Mouse (Mus musculus) hematopoietic stem cell, adult 5-6 weeks (primary cell): ENCODE data around the gene Rtn4rl1. TPM values are rescaled to one million over a fixed set of nuclear protein-coding genes. Genes with fewer than 3 reads are reported as not detected.

Experiments
- ATAC-seq, 2 experiments: fragments of 125-278 bp in 1 of 2; replicated peaks in 1 of 2; 2 replicates each; pipeline ENCODE4 v1.8.0; 2016 to 2017; ENCODE audit warnings: inconsistent platforms in 2 of 2, mild to moderate bottlenecking in 2 of 2, moderate number of reproducible peaks in 2 of 2, low read depth in 1 of 2, moderate TSS enrichment in 1 of 2; ENCODE audit not compliant: low FRiP score in 2 of 2, poor library complexity in 2 of 2, severe bottlenecking in 2 of 2, insufficient read depth in 1 of 2, low TSS enrichment in 1 of 2
- total RNA-seq: library from RNA; stranded (forward); fragments of 172-1452, 232-1000 nt; gene quantifications from 2 replicates; pipeline ENCODE4 v1.2.3, GENCODE M21; 2017

The Rtn4rl1 gene
- total RNA-seq, 1 experiment from 2014 or later, result 0.84 TPM

- ATAC-seq, result no peak
These were observed 58.0 kb downstream of the Rtn4rl1 start for GRCm38 (mm10) chr11:75251557-75252070.

- ATAC-seq, result peak; percentile 52 to 68; a peak in 3 of 4 replicates
These were observed 60.8 kb downstream of the Rtn4rl1 start for GRCm38 (mm10) chr11:75254252-75254912.

DNA sequence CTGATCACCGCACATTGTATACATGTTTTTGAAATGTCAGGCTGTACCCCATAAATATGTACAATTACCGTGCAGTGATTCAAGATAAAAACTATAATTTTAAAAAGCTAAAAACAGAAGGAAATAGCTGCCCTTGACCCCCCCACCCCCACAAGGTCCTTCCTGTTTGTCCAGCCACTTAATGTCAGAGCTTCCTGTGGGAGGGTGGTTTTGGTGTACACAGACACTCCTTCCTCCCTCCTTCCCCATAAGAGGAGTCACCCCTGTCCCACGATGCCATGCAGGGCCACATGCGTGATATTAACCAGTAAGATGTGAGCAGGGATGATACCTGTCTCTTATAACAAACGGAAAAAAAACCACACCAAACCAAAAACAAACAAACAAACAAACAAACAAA, 61.7 kb downstream of the Rtn4rl1 start:
- peak in 1 of 2 experiments; percentile 51; a peak in 1 of 4 replicates for ATAC-seq

GRCm38 (mm10) chr11:75257056-75257648, 63.6 kb downstream of the Rtn4rl1 start:
- ATAC-seq, result no peak

- ATAC-seq, result no peak
These were observed 65.8 kb downstream of the Rtn4rl1 start for GRCm38 (mm10) chr11:75259416-75259815.

GRCm38 (mm10) chr11:75259996-75260561, 66.5 kb downstream of the Rtn4rl1 start:
- no peak for ATAC-seq

- no peak for ATAC-seq
These were observed 67.4 kb downstream of the Rtn4rl1 start for GRCm38 (mm10) chr11:75261016-75261415.

DNA sequence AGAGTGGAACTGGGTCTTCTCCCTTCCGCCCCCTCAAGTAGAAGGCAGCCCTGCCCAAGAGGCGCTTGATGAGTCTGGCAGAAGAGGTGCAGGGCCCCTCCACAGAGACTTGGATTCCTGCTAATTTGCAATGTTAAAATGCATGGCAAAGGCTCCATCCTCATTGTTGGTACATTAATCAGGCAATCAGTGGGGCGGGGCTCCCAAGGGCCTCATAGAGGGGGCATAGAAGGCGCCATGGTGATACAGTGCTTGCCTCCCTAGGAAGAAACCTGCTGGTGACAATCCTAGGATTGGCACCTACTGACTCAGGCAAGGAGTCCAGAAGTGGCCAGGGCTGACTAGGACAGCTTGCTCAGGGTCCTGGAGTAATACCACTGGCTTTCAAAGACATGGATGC, 68.1 kb downstream of the Rtn4rl1 start:
- ATAC-seq, result no peak

GRCm38 (mm10) chr11:75262181-75262580, 68.6 kb downstream of the Rtn4rl1 start:
- no peak for ATAC-seq

DNA sequence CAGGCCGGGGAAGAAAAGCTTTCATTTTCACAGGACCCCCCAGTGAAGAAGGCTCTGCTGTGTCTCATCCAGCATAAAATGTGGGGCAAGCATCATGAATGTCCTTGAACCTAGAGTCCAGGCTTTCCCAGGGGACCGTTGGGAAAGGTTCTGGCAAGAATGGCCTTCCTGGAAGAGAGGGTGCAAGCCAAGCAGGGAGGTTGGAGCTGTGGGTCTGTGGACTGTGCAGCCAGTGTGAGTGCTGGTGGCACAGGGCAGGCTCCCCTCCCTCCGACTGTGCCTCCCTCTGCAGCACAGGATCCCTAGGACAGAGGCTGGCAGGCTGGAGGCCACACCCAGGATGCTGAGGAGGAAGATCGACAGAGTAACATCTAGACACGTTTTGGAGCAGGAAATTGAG, 69.2 kb downstream of the Rtn4rl1 start:
- no peak for ATAC-seq

- ATAC-seq, result no peak
These were observed 69.8 kb downstream of the Rtn4rl1 start for GRCm38 (mm10) chr11:75263274-75263963.

DNA sequence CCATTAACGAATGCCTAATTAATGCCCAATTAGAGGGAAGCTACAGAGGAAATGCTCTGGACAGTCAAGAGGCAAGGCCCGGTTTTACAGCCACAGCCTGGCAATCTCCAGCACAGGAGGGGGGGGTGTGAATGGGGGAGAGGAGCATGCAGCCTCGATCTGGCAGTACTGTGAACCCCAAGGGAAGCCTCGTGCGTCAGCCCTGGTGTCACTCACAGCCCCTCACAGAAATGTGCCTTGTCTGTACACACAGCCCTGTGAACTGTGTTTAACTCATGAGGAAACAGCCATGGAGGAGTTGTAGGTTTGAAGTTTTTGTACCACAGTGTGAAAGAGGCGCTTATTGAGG, 70.4 kb downstream of the Rtn4rl1 start:
- ATAC-seq, result no peak

DNA sequence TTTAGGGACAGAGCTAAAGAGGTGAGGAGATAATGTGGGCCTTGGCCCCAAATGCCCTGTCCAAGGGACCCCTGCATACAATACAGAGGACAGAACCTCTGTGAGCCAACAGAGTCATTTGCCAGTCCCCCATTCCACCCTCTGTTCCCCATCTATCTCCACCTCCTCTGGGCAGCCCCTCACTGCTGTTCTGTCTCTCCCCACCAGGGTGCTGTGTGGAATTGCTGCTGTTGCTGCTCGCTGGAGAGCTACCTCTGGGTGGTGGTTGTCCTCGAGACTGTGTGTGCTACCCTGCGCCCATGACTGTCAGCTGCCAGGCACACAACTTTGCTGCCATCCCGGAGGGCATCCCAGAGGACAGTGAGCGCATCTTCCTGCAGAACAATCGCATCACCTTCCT, 71.0 kb downstream of the Rtn4rl1 start:
- ATAC-seq, result no peak

DNA sequence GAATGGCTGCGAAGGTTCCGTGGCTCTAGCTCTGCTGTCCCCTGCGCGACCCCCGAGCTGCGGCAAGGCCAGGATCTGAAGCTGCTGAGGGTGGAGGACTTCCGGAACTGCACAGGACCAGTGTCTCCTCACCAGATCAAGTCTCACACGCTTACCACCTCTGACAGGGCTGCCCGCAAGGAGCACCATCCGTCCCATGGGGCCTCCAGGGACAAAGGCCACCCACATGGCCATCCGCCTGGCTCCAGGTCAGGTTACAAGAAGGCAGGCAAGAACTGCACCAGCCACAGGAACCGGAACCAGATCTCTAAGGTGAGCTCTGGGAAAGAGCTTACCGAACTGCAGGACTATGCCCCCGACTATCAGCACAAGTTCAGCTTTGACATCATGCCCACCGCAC, 72.0 kb downstream of the Rtn4rl1 start:
- no peak for ATAC-seq

- no peak for ATAC-seq
These were observed 74.3 kb downstream of the Rtn4rl1 start for GRCm38 (mm10) chr11:75267826-75268281.

- no peak for ATAC-seq
These were observed 74.9 kb downstream of the Rtn4rl1 start for GRCm38 (mm10) chr11:75268492-75268891.

GRCm38 (mm10) chr11:75269213-75269612, 75.6 kb downstream of the Rtn4rl1 start:
- ATAC-seq, result no peak
